Mouse (Mus musculus) heart, adult 2 months (tissue): ENCODE data around the gene Edn2. TPM values are rescaled to one million over a fixed set of nuclear protein-coding genes. Genes with fewer than 3 reads are reported as not detected.

Experiments
- DNase-seq, 2 experiments: peaks; one replicate each; pipeline ENCODE4 v3.0.0; 2021
- H3K27ac ChIP-seq: fragments of 200-600 bp; 2 replicates; pipeline ENCODE4 v1.8.1; 2022
- H3K27me3 ChIP-seq: fragments of 200-500 bp; 2 replicates; pipeline ENCODE4 v1.6.1; 2012; ENCODE audit warnings: mild to moderate bottlenecking, low read length, inconsistent platforms, mixed read lengths; ENCODE audit not compliant: control insufficient read depth, insufficient read depth
- H3K36me3 ChIP-seq: fragments of 200-500 bp; 2 replicates; pipeline ENCODE4 v1.6.1; 2012; ENCODE audit warnings: low read length, inconsistent platforms; ENCODE audit not compliant: control insufficient read depth, insufficient read depth
- H3K4me1 ChIP-seq: fragments of 200-500 bp; 2 replicates; pipeline ENCODE4 v1.6.1; 2011; ENCODE audit warnings: low read length; ENCODE audit not compliant: control insufficient read depth, insufficient read depth
- H3K4me3 ChIP-seq: fragments of 200-600 bp; 2 replicates; pipeline ENCODE4 v1.8.1; 2022
- H3K79me2 ChIP-seq: fragments of 200-500 bp; replicated peaks from 2 replicates; pipeline ENCODE4 v1.6.1; 2012; ENCODE audit warnings: mild to moderate bottlenecking, inconsistent platforms, low read length, moderate library complexity, mixed read lengths; ENCODE audit not compliant: control insufficient read depth, insufficient read depth
- H3K9ac ChIP-seq: fragments of 200-500 bp; 2 replicates; pipeline ENCODE4 v1.6.1; 2012; ENCODE audit warnings: low read depth, mild to moderate bottlenecking, control low read depth, inconsistent platforms, low read length, mixed read lengths
- CTCF ChIP-seq: fragments of 200-600 bp; IDR thresholded peaks from 2 replicates; pipeline ENCODE4 v1.8.1; 2022; ENCODE audit warnings: antibody characterized with exemption, mild to moderate bottlenecking, moderate library complexity
- EP300 ChIP-seq: fragments of 200-500 bp; IDR thresholded peaks from 2 replicates; pipeline ENCODE4 v1.6.1; 2011; ENCODE audit warnings: low read depth, low read length, control low read depth; ENCODE audit not compliant: insufficient read depth
- POLR2A ChIP-seq: fragments of 200-500 bp; IDR thresholded peaks from 2 replicates; pipeline ENCODE4 v1.6.1; 2011; ENCODE audit warnings: mild to moderate bottlenecking, low read depth, low read length, control low read depth; ENCODE audit not compliant: insufficient read depth
- WGBS: fragments of 180-500 bp; shearing (Covaris S2); methylation state at CpG from one replicate; pipeline ENCODE4 v1.1.7; 2018; 5-methylcytosine and 5-hydroxymethylcytosine counted together
- intact Hi-C: fragments of 180-260 bp; cut with DNase I; formaldehyde crosslinking; loops from one replicate; pipeline ENCODE4 v1.15.1; 2025
- polyA plus RNA-seq: library from polyadenylated mRNA; depleted of rRNA; stranded (reverse); fragments of >200 nt; gene quantifications from 2 replicates; pipeline ENCODE4 v1.2.3, GENCODE M21; 2012
- total RNA-seq, 2 experiments: library from RNA; stranded (reverse); gene quantifications; 2 replicates each; pipeline ENCODE4 v1.2.3; 2021

Edn2 gene
- total and polyA plus RNA-seq, 3 experiments, result 0.55 TPM; not detected in 2

GRCm38 (mm10) chr4:120189941-120190340 lies 28.9 kb downstream of the Edn2 start:
- Histone ChIP-seq H3K27me3 (no peaks in the 10 kb centered on the region), H3K4me1 (no peaks in the 10 kb centered on the region), H3K4me3 (no peak overlapping the region), H3K27ac (no peak overlapping the region), H3K36me3 (no peaks in the 10 kb centered on the region), H3K79me2 (no peaks in the 10 kb centered on the region), H3K9ac (no peak overlapping the region)
- TF ChIP-seq EP300, result no peak
- TF ChIP-seq POLR2A, result no peak
- no peak for TF ChIP-seq CTCF
- DNase-seq, result no peak
- intact Hi-C loops, result no loop called here
- 33% methylated on average over 2 of the region's 2 CpGs for WGBS

GRCm38 (mm10) chr4:120191987-120192386 lies 31.0 kb downstream of the Edn2 start:
- WGBS, result 56% methylated on average over 2 of the region's 2 CpGs
- H3K79me2 ChIP-seq, result no peaks in the 10 kb centered on the region
- no peaks in the 10 kb centered on the region for H3K4me1 ChIP-seq
- H3K27ac ChIP-seq, result no peak overlapping the region
- no peak for DNase-seq
- TF ChIP-seq EP300 (no peak), CTCF (no peak), POLR2A (no peak)
- no peaks in the 10 kb centered on the region for H3K36me3 ChIP-seq
- no peak overlapping the region for H3K9ac ChIP-seq
- no peak overlapping the region for H3K4me3 ChIP-seq
- H3K27me3 ChIP-seq, result no peaks in the 10 kb centered on the region
- intact Hi-C loops, result no loop called here

- Histone ChIP-seq H3K27me3 (no peaks in the 10 kb centered on the region), H3K27ac (no peak overlapping the region), H3K4me1 (no peaks in the 10 kb centered on the region), H3K79me2 (no peaks in the 10 kb centered on the region), H3K9ac (no peak overlapping the region), H3K4me3 (no peak overlapping the region), H3K36me3 (no peaks in the 10 kb centered on the region)
- peak; percentile 31 to 33 for DNase-seq
- intact Hi-C loops, result no loop called here
- TF ChIP-seq EP300 (no peak), CTCF (no peak), POLR2A (no peak)
- 78% methylated on average over 5 of the region's 5 CpGs for WGBS
Observed at GRCm38 (mm10) chr4:120194026-120194425, 33.0 kb downstream of the Edn2 start.

- H3K4me3 ChIP-seq, result no peak overlapping the region
- intact Hi-C loops, result no loop called here
- no peaks in the 10 kb centered on the region for H3K79me2 ChIP-seq
- H3K36me3 ChIP-seq, result no peaks in the 10 kb centered on the region
- no peak overlapping the region for H3K9ac ChIP-seq
- H3K27ac ChIP-seq, result no peak overlapping the region
- H3K4me1 ChIP-seq, result no peaks in the 10 kb centered on the region
- DNase-seq, result peak in 1 of 2 experiments; percentile 39
- TF ChIP-seq POLR2A, result no peak
- peak; percentile 9; the same call in 1 of the 2 replicates for TF ChIP-seq CTCF
- TF ChIP-seq EP300, result no peak
- no peaks in the 10 kb centered on the region for H3K27me3 ChIP-seq
Observed at GRCm38 (mm10) chr4:120194965-120195364, 34.0 kb downstream of the Edn2 start.

- Histone ChIP-seq H3K4me3 (no peak overlapping the region), H3K27ac (no peak overlapping the region), H3K79me2 (no peaks in the 10 kb centered on the region), H3K36me3 (no peaks in the 10 kb centered on the region), H3K27me3 (no peaks in the 10 kb centered on the region), H3K9ac (no peak overlapping the region), H3K4me1 (no peaks in the 10 kb centered on the region)
- no peak for DNase-seq
- TF ChIP-seq POLR2A, result no peak
- TF ChIP-seq CTCF, result no peak
- TF ChIP-seq EP300, result no peak
- 34% methylated on average over 9 of the region's 9 CpGs for WGBS
- intact Hi-C loops, result no loop called here
Observed at GRCm38 (mm10) chr4:120199184-120199885, 38.3 kb downstream of the Edn2 start.

GRCm38 (mm10) chr4:120200551-120201266 lies 39.7 kb downstream of the Edn2 start:
- H3K27ac ChIP-seq, result no peak overlapping the region
- WGBS, result 90% methylated on average over 7 of the region's 7 CpGs
- no peaks in the 10 kb centered on the region for H3K4me1 ChIP-seq
- intact Hi-C loops, result no loop called here
- no peak overlapping the region for H3K9ac ChIP-seq
- H3K27me3 ChIP-seq, result no peaks in the 10 kb centered on the region
- H3K4me3 ChIP-seq, result no peak overlapping the region
- H3K36me3 ChIP-seq, result no peaks in the 10 kb centered on the region
- H3K79me2 ChIP-seq, result no peaks in the 10 kb centered on the region
- TF ChIP-seq CTCF, result no peak
- no peak for TF ChIP-seq POLR2A
- TF ChIP-seq EP300, result no peak
- DNase-seq, result no peak
